Mouse (Mus musculus) right cerebral cortex, postnatal 25 days (tissue): ENCODE results near the gene Wdr62.

ENCODE experiments used
- DNase-seq: peaks from one replicate; pipeline ENCODE4 v3.0.0; 2022

Gene Wdr62

DNA sequence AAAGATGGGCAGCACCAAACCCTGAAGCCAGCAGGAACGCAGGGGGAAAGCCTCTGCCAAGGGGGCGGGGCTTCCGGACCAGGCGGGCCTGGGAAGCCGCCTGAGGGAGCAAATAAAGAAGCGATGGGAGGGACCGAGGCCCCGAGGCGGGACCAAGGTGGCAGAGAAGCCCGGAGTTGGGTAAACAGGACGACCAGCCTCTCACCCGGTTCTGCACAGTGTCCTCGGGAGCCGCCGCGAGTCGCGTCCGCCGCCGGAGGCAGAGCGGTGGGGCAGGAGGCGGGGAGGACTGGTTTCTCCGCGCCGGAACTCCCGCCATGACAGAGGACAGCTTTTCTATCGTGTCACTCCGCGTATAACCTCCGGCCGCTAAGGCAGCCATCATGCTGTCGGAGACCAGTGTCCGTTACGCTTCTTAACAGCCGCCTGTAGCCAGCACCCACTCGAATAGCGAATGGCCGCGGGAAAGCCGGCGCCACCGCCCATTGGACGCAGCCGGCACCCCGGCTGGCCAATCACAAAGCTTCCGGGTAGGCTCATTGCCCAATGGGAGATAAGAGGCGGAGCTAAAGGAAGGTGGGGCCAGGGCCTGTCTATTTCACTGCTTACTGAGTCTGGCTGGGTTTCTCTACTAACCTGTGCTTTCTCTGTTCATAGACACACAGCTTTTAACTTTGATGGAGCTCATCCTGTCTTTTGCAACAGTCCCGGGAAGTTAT lies at the start of gene Wdr62, which contains the start of gene Thap8:
TSS of gene Wdr62 (minus strand) at position 469 of the 719 bp plus-strand sequence.
TSS of gene Thap8 (plus strand) at position 144 of the 719 bp plus-strand sequence.
- DNase-seq: peak; percentile 89

DNA sequence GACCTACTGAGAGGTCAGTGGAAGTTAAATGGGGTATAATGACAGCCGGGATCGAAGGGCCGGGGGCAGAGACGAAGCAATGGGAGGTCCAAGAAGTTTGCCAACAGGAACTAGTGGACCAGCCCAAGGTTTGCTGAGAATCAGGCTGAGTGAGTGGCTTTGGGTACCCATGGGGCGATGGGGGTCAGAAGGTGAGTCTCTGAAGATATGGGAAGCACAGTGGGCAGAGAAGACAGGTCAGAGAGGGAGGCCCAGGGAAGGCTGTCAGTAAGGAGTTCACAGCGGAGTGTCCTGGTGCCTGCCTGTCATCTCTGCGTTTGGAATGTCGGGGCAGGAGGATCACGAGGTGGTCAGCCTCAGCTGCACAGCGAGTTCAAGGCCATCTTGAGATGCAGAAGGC lies 48.2 kb upstream of the Wdr62 start:
- DNase-seq: no peak

DNA sequence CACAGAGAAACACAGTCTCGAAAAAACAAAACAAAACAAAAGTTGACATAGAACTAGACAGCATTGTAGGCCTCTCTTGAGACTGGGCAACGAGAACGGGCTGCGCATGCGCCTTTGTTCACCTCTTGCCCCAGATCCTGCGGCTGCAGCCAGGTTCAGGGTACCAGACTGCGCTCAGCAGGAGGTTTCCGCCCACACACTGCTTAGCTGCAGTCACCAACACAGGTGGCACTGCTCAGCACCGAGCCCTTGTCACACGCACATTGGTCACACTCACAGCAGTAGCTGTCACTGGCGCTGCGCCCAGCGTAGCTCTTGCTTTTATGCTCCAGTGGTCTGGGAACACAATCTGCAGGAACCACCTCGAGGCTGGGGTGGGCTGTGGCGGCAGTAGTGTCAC lies 46.9 kb upstream of the Wdr62 start:
- no peak for DNase-seq

DNA sequence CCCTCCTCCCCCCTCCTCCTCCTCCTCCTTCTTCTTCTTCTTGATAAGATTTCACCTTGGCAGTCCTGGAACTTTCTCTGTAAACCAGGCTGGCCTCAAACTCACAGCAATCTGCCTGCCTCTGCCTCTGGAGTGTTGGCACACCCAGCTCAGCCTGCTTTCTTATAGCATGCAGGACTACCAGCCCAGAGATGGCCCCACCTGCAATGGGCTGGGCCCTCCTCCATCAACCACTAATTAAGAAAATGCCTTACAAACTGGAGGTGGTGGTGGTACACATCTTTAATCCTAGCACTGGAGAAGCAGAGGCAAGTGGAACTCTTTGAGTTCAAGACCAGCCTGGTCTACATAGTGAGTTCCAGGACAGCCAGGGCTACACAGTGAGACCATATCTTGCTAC lies 46.2 kb upstream of the Wdr62 start:
- DNase-seq: no peak

DNA sequence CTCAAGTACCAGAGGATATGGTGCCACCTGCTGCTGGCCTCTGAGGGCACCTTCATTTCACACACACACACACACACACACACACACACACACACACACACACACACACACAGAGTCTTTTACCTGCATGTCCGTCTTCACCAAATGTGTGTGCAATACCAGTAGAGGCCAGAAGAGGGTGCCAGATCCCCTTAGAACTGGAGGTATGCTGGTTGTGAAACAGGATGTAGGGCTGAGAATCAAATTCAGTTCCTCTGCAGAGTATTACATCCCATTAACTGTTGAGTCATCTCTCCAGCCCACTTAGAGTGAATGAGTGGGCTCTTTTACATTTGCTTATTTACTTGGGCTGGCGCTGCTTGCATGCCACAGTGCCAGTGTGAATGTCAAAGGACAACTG lies 45.1 kb upstream of the Wdr62 start:
- DNase-seq: no peak

DNA sequence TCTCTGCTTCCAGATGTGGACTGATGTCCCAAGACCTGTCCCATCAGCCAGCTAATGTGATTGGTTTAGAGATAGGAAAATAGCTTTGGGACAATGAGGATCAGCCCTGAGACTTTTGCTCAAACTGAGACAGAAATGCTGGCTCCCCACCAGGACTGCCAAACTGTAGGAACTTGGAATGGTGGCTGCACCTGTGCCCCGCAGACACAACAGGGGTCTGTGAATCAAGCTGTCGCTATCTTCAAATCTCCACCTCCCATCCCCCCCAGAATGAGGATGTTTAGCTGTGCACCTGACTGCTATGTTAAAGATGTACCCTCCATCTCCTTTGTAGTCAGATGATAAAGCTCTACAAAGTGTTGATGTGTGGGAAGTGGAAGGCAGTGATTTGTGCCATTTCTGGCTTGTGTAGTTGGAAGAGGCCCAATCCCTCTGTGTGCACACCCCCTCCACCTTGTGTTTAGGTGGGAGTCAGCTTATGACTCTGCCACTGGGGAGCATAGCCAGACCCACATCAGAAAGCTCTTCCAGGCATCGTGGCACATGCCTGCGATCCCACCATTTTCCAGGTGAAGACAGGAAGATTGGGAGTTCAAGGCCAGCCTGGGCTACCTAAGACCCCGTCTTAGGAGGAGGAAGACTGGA lies 44.2 kb upstream of the Wdr62 start:
- peak; percentile 71 for DNase-seq

DNA sequence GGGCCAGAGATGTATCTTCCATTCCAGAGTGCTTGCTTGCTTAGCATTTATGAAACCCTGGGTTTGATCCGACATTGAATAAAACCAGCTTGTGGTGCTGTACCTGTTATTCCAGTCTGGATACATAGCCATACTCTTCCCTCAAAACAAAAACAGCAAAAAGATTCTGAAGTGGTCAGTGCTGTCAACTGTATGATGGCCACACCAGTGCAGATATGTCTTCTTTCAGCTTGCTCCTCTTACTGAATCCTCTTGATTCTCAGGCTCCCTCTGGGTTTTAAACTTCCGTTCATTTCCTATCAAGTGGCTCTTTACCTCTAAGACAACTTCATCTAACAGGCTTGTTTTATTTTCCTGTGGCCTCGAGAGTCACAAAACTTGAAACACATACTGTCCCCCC lies 43.6 kb upstream of the Wdr62 start, which contains the start of gene Sdhaf1:
TSS of gene Sdhaf1 (minus strand) at position 101 of the 400 bp plus-strand sequence.
- DNase-seq: no peak

DNA sequence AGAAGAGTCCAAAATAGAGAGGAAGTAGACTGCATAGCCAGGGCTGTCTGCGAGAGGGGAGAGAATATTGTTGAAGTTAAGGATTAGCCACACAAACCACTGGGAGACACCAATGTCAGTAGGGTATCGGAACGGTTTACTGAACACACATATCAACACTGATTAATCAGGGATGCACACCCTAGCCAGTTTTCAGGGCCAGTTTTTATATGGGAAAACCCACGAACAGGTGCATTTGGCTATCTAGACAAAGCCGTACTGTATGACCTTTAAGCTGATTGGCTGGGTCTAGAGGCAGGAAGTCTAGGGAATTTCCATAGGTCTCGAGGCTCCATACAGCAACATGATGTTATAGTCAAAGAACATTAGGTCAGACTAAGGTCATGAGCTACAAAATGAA lies 42.6 kb upstream of the Wdr62 start:
- no peak for DNase-seq

DNA sequence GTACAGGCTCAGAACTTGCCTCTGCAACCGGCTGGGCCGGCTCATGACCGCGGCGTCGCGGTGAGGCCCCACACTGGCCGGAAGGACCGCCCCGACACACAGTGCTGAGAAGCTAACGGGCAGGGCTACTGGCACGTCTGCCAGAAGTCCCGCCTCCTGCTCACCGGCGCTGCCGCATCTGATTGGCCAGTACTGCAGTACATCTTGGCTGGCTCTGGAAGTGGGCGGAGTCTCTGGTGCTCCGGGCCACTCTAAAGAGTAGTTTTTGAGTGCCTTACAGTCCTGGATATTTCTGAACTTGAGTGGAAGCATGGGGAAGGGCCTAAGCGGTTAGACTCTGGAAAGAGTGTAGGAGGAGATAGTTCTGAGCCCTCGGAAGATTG lies 42.1 kb upstream of the Wdr62 start:
- DNase-seq: peak; percentile 96

DNA sequence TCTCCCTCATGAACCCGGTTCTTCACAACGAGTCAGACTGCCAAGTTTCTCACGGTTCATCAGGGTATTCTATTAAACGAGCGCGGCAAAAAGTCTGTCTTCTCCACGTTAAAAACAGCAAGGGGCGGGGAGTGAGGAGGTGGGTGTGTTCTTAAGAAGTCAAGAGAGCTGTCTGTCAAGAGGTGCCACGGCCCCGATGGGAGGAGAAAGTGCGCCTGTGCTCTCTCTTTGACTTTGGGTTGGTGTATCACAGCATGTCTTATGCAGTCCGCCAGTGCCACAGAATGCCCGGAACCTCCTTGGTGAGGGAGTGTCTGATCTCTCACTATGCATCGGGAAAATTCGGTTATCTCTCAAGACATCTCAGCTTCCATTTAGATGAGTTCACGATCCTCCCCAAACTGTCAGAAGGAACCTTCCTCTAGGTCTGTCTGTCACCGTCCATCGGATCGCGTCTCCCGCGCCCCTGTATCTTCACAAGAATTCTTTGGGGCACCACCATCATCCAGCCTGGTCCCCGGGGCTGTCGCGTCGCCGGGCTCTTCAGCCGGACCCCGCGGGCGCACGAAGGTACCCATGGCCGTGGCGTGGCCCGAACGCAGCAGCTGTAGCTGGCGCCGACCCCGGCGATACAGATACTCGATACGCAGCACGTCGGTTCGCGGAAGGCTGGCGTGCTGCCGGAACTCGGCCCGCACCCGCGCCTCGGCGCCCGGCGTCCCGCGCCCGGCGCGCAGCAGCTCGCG lies 41.5 kb upstream of the Wdr62 start, which contains the start of gene E130208F15Rik:
TSS of gene E130208F15Rik (plus strand) at position 202 of the 746 bp plus-strand sequence.
- peak; percentile 64 for DNase-seq

DNA sequence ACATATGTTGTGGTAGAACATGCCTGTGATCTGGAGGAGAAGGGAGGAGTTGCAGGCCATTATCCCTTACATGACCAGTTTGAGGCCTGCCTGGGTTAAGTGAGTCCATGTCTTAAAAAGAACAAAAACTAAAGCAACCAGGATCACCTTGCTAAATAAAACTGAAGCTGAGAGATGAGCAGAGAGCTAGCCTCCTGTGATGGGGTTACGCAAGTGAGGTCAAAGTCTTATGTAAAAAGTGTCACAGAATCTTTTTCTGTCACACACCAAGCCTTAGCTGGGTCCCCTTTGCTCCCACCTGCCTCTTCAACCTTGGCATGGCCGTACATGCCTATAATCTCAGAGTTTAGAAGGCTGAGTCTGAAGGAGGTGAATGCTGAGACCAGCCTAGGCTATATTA lies 40.7 kb upstream of the Wdr62 start:
- no peak for DNase-seq

DNA sequence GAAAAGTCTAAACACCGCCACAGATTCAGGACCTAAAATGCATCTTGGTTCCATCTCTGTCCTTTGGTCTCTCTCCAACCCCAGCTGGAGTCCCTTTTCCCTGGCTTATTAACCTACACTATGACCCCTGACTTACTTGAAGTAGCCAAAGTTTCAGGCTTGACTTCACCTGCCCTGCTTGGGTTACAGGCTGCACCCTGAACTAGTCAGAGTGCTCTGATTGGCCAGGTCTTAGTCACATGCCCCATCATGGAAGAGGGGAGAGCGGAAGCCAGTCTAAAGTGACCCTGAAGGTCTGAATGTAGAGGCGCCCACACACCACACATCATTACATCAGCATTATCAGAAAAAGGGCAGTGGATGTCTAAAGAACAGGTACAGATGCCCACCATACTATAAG lies 37.9 kb upstream of the Wdr62 start:
- no peak for DNase-seq

DNA sequence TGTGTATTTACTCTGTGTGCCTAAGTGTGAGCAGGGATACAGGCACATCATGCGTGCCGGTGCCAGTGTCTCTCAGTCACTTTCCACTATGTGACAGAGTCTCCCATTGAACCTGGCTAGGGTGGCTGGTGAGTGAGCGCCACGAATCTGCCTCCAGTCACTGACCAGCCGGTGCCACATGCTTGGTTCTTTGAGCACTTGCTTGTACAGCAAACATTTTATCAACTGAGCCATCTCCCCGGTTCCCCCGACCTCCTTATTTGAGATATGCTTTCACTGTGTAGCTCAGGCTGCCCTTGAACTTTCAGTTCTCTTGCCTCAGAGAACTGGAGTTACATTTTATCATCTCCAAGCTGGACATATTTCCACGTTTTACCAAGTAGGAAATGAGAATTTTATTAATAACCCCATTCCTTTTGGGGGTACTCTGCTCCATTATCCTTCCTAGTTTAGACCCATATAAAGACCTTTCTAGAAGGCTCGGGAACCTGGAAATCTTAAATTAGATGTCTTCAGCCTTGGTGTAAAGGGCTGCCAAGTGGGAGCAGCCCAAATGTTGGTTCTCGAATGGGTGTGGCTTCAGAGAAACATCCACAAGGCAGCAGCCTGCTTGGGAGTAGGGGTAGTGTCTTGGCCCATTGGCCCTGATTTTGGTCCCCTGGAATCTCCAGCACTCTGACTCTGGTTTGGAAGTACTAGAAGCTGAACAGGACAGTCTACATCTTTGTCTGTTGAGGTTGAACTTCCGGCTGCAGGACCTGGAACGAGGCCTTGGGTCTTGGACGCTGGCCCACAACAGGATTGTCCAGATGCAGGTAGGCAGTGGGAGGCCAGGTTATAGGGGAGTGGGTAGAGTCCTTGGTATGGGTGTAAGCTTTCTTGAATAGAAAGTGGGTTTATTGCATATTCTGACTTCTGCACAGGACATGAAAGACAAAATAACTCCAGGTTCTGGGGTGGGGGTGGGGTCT lies 35.6 kb upstream of the Wdr62 start:
- no peak for DNase-seq

DNA sequence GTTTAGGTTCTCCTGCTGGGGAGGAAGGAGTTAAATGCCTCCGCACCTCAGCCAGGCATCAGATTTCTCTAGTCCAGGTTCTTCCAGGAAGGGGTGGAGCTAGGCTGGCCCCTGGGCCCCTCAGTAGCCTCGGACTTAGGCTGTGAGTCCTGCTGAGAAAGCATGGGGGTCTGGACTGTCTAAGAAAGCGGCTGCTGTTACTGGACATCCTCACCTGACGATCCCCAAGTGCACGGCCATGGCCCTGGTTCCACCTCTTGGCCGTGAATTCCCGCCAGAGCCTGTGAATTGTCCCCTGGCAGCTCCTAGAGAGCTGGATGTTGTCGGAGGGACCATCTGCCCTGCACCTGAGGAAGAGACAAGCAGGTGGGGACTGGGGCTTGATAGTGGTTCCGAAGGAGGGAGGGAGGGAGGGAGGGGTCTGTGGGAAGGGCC lies 34.5 kb upstream of the Wdr62 start, which contains the start of gene Syne4:
TSS of gene Syne4 (plus strand) at position 87 of the 435 bp plus-strand sequence.
- DNase-seq: no peak

DNA sequence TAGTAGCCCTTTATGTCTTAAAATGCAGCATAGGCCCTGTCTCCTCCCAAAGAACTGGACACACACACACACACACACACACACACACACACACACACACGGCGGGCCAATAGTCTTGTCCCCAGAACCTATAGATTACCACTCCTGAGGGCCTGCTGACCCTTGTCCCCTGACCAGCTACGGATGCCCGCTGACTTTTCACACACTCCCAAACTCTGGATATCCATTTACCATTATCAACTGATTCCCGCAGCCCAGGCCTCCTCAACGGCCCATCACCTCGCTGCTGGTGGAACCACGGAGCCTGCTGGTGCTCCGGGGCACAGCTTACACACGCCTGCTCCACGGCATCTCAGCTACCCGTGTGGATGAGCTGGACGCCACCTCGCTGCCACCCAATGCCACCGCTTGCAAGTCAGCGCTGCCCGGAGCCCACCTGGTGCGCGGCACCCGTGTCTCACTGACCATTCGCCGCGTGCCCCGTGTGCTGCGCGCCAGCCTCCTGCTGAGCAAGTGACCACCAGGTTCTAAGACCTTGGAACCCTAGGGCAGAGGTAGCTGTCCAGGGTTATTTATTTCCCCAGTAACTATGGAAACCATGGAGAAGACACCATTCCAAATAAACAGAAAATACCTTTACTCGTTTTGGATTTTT lies 33.6 kb upstream of the Wdr62 start:
- no peak for DNase-seq

DNA sequence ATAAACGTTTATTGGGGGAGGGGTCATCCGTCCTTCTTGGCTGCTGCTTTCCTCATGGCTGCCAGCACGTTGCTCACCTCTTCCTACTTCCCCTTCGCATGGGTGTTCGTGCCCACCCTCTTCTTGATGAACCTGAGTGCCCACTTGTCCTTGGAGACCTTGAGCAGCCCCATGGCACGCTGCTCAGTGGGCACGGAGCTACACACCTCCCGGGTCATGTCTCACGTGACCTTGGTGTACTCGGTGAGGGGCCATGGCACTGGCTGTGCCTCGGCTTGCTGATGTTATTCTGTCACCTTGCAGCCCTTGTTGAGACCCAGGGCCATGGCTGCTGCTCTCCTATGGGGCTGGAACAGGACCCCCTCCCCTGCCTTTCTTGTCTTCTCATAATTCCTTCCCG lies 29.9 kb upstream of the Wdr62 start:
- DNase-seq: no peak

DNA sequence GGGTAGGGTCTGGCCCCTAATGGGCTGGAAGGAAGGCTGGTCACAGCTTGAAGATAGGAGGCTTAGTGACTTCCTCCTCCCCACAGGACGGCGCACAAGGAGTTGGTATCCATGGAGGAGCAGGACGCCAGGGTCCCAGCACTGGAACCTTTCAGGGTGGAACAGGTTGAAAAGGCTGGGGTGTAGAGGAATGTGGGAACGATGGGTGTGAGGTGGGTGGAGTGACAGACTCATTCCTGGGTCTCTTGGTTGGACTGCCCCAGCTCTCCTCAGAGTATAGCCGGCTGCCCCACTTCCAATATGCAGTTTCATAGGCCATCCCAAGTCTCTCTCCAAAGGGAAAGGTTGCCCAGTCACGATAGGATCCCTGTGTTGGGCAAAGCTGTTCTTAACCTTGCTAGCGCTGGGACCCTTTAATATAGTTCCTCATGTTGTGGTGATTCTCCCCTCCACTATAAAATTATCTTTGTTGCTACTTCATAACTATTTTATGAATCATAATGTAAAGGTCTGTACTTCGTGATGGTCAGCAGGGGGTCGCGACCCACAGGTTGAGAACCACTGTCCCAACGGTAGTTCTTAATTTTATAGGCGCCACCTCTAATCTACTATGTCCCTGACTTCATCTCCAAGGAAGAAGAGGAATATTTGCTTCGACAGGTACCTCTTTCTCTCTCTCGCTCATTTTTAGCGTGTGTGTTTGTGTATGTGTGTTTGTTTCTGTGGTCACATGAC lies 29.3 kb upstream of the Wdr62 start:
- DNase-seq: no peak

DNA sequence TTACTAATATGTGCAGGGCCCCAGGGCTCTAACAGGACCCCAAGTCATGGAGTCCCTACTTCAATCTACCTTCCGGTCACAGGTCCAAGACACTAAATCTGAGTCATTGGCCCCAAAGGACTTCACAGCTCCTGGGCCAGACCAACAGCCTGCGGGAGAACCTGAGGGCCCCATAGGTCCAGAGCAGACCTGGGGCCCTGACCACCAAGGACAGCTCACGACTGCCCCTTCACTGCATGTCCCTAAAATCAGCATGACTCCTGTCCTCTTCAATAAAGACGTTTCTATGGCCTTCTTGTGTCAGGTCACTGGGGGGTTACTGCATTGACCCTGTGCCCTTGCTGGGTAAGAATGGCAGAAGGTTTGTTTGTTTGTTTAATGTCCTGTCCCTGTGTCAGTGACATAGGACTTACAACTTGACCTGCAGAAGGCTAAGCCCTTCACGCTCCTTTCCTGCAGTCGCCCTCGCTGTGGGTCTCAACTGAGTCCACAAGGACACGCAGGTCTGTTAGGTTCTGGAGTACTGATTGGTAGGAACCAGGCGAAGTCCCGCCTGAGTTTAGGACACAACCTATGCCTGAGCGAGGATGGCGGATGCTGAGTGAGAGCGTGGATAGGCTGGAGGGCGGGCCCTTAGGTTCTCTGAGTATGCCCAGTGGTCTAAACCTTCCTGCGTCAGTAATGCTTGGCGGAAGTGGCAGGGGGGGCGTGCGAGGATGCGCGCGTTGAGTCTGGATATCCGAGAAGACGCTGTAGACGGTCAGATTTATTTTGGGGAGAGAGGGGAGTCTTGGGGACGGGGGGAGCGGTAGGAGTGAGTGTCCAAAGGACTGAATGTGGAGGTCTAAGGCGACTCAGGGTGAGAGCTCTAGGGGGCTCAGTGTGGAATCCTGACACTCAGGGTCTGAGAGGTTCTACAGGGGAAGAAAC lies 28.1 kb upstream of the Wdr62 start, which contains the start of gene Alkbh6:
TSS of gene Alkbh6 (plus strand) at position 642 of the 930 bp plus-strand sequence.
- DNase-seq: peak; percentile 94

DNA sequence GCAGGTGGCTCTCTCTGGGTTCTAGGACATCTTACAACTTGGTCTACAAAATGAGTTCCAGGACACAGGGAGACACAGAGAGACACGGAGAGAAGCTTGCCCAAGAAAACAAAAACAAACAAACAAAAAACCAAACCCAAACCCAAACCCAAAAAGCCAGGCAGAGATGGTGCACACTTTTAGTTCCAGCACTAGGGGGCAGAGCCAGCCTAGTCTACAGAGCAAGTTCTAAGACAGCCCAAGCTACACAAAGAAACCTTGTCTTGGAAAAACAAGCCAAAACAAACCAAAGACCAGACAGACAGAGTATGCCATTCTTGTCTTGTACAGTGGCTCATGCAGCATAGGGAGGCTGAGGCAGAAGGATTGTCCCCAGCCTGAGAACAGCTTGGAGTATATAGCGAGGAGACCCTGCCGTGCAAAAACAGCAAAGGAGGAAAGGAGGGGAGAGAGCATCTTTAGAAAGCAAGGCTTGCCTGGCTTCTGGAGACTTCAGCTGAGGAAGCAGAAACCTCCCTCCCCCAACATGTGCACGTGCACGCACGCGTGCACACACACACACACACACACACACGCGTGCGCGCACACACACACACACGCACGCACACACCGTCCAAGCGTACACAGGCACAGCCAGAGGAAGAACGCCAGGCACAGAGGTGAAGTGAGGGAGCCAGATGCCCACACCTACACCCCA lies 26.0 kb upstream of the Wdr62 start:
- DNase-seq: no peak
